Mouse (Mus musculus) urinary bladder, postnatal 14 days (tissue): ENCODE measurements around the gene Snapin.
A peak's percentile ranks its signal among the peaks of the same experiment; 100 is the strongest.

Source experiments
- DNase-seq: peaks from one replicate; pipeline ENCODE4 v3.0.0; 2021; ENCODE audit warnings: low spot score

The Snapin gene

DNA sequence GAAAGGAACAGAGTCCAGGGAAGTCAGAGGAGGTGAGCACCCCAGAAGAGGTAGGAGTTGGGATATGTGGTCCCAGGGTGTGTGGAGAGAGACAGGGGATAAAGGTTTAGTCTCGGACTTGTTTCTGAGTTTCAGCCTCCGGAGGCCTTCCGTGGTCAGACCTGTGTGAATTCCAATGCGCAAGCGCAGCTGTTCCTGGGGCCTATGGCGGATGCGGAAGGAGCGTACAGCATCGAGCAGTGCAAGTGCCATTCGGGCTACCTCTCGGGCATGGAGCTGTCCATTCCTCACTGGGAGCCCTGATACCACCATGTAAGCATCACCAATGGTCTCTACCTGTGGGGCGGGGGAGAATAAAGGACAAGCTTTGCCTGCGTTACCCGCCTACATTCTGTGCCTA is 35.9 kb downstream of the Snapin start:
- DNase-seq: no peak

DNA sequence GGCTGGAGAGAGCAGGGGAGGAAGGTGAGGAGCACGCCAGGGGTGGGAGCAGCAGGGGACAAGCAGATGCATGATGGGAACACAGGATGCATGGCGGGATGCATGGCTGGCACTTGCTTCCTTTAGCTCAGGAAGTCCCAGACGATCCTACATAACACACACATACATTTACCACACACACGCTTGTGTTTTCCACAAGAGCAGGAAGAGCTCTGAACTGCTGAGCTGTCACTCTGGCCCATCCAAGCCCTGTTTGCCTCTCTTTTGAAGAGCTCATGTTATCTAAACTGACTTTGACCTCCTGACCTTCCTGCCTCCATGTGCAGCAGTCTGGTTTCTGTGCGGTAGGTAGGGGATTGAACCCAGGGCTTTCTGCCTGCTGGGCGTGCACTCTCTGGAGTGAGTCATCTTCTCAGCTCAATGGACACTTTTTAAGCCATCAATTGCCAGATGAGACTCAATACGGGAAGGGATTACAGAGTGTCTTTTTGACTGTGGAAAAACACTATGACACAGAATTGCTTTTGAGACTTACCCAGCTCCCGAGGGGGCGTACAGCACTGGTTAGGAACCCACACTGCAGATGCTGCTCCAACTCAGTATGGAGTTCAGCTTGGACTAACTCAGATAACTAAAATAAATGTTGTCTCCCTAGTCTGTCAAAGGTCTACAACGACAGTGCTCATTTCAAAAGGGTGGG is 39.3 kb downstream of the Snapin start:
- no peak for DNase-seq

DNA sequence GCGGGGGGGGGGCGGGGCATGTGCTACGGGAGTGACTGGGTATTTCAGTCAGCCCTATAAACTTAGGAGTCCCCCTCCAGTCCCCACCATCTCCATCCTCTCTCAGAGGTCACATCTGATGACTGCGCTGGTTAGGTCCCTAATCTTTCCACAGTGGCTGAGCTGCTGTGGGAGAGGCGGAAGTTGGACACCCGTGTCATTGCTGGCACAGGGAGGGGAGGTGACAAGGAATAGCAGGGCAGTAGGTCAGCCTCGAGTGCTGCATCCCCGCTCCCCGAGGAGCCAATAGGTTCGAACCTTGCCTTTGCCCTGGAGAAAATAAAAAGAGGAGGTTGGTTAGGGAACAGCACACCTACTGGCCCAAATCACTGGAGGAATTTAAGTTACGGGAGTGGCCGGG is 40.0 kb downstream of the Snapin start:
- DNase-seq: no peak

DNA sequence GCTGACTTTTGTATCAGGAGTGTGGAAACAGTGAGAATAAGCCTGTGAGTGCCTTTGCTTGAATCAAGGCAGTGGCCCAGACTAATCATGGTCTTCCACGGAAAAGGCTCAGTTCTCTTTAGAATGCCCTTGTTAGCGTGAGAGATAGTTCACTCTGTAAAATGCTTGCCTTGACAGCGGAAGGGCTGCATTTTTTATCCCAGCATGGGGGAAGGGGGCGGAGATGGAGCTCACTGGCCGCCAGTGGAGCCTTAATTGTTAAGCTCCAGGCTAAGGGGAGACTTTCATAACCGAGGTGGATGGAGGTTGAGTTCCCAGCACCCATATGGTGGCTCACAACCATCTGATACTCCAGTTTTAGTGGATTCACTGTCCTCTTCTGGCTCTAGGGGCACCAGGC is 42.2 kb downstream of the Snapin start:
- DNase-seq: no peak

DNA sequence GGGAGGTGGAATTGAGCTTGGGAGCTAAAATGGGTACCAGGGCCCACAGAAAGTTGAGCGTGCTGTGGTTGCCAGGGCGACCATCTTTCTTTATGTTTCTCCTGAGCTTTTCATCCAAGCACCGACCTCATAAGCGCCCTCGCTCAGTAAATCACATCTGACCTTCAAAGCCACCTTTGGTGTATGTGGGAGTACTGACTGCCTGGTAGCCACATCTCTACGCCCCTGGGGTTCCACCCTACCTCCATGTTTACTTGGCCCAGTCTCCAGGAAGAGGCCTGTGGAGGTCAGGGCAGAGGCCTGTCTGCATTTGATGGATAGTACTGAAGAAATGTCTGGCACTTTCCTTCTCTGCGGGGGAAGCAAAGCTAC is 43.7 kb downstream of the Snapin start:
- DNase-seq: no peak

DNA sequence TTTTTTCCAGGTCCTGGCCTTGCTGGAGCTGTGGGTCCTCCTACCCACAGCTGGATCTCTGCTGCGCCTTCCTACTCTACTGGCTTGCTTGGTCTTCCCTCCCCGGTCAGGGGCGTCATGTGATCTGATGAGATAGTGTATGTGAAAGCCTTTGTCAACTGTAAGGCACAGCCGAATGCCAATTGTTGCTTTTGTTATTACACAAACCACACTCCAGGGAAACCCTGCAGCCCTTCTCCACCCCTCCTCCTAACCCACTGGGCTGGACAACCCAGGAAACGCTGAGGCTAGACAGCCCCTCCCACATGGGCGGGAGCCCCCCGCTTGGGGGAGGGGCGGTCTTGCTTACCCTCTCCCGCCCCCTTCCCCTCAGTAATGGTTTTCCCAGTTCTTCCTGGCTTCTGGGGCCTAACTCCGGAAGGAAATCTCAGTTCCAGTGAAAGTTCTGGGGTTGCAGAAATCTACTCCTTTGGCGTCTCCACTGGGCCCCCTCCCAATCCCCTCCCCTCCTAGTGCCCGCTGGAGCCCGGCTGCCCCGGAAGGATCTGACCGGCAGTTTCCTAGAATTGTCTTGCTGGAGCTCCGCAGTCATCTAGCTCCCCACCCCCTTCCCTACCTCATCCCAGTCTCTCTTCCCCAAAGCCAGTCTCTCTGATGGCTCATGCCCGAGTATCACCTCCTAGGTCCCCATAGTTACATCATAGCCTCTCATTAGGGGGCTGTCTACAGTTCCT is 44.3 kb downstream of the Snapin start:
- DNase-seq: peak; percentile 79

DNA sequence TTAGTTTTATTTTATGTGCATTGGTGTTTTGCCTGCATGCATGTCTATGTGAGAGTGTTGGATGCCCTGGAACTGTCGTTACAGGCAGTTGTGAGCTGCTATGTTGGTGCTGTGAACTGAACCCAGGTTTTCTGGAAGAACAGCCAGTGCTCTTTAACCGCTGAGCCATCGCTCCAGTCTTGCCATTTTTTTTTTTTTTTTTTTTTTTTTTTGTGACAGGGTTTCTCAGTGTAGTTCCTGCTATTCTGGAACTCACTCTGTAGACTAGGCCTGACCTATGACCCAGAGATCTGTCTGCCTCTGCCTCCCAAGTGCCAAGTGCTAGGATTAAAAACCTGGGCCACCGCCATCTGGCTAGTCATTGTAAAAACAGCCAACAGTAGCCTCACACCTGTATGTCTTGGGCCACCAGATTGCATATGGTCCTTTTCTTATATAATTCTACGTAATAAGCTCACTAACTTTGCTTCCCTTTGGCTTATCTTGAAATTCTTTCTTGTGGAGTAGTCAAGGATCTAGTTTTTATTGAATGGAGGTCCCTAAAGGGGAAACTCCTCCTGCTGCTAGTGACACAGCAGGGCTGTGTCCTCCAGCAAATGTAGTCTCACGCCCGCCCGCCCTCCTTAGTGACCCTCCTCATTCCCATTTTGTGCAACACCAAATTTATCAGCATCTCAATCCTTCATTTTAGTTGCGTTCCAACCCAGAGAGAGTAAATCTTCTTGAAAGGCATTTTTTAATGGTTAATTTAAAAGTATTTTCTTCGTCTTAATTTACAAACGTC is 45.2 kb downstream of the Snapin start:
- DNase-seq: no peak

DNA sequence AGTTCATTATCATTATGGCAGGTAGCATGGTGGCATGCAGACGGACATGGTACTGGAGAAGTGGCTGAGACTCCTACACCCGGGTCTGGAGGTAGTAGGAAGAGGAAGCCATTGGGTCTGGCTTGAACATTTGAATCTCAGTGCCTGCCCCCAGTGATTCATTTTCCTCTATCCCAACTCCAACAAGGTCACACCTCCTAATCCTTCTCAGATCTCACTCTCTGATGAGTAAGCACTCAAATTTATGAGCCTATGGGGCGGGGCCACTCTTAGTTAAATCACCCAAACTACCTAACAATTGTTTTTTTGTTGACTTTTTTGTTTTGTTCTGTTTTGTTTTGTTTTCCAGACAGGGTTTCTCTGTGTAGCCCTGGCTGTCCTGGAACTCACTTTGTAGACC is 46.9 kb downstream of the Snapin start:
- DNase-seq: no peak

DNA sequence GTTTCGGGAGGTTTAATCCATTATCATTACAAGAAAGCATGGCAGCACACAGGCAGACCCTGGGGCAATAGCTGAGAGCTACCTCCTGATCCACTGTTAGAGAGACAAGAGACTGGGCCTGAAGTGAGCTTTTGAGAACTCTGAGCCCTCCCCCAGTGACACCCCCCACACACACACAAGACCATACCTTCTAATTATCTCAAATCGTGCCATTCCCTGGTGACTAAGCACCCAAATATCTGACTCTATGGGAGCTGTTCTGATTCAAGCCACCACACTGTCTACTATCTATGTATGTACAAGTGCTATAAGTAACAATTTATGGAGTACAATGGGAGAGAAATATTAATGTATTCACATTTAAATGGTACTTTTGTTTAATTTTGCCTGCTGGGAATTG is 50.1 kb downstream of the Snapin start:
- no peak for DNase-seq
